In genomic region chr1:136714077-136714476, GRCm38 (mm10) we compare ENCODE assay signal across 21 mouse cellular contexts.
DNase-seq lines count a peak whose midpoint lies in the region; ATAC-seq and TF ChIP-seq lines count a peak whose summit lies in the region.
"Had no signal": no experiment of that assay in that cellular context is flagged by ENCODE, and none has a peak within 500 bp of the region (broad histone marks: within the 10 kb centered on the region; RNA-seq: fewer than 3 reads in every experiment).

No protein-coding gene starts in this region.

- no peak for TF ChIP-seq POLR2A in kidney, adult 2 months (IDR thresholded peaks at IDR 0.05; ENCODE audit: low read depth, low read length)

- 86% methylated on average over 4 of the region's 4 CpGs for WGBS in kidney, adult 2 months

- H3K27me3 ChIP-seq in kidney, adult 2 months (replicated peaks; ENCODE audit: control insufficient read depth, insufficient read depth, low read length), result no peaks in the 10 kb centered on the region
- H3K27me3 ChIP-seq: embryonic facial prominence, embryonic 13.5 days; heart, embryonic 12.5 days; hindbrain, embryonic 12.5 days; limb, embryonic 15.5 days; midbrain, embryonic 12.5 days; neural tube, embryonic 12.5 days had no signal

- no peak overlapping the region for H3K4me3 ChIP-seq in kidney, adult 2 months (ENCODE audit: insufficient read depth, low read depth, low read length)
- H3K4me3 ChIP-seq: embryonic facial prominence, embryonic 13.5 days; heart, embryonic 12.5 days; hindbrain, embryonic 12.5 days; limb, embryonic 15.5 days; midbrain, embryonic 12.5 days; neural tube, embryonic 12.5 days had no signal

- intact Hi-C loops in left cerebral cortex, postnatal 25 days (cut with DNase I), result loop anchor here (5.0 kb wide), 1 partner anchor 47 kb away; no protein-coding TSS in a partner anchor

- ATAC-seq in erythroid progenitor cell, adult 5-6 weeks (replicated peaks; ENCODE audit: low FRiP score, poor library complexity, severe bottlenecking), result no peak
- ATAC-seq: lung, postnatal 0 days had no signal

- DNase-seq in layer of hippocampus, adult 11-12 months (ENCODE audit: low spot score), result peak; percentile 52
- DNase-seq in layer of hippocampus, adult 9-10 months (ENCODE audit: low spot score), result no peak
- peak; percentile 90 for DNase-seq in brain, adult 2 months (ENCODE audit: low read depth, low spot score)
- DNase-seq in frontal cortex, postnatal 36 days (ENCODE audit: low spot score in 2 of 2), result peak; percentile 61 to 80
- peak; percentile 47 to 93 for DNase-seq in left cerebral cortex, postnatal 25 days (ENCODE audit: low spot score in 2 of 2)
- DNase-seq in adrenal gland, postnatal 25 days, result no peak
- DNase-seq in kidney, adult 2 months, result no peak
- DNase-seq: B cell, adult 2 months; cerebellum, adult 9-11 months; heart, postnatal 14 days; kidney, adult 18-20 months; kidney, postnatal 10 days; thymus, postnatal 14 days had no signal

- no peaks in the 10 kb centered on the region for H3K36me3 ChIP-seq in kidney, adult 2 months (ENCODE audit: control insufficient read depth, insufficient read depth, low read length)
- H3K36me3 ChIP-seq: embryonic facial prominence, embryonic 13.5 days; heart, embryonic 12.5 days; hindbrain, embryonic 12.5 days; limb, embryonic 15.5 days; midbrain, embryonic 12.5 days; neural tube, embryonic 12.5 days had no signal

- TF ChIP-seq CTCF in kidney, adult 2 months (conservative IDR thresholded peaks at IDR 0.05; ENCODE audit: insufficient read depth, insufficient read length, low read depth, low read length), result no peak

- no peak overlapping the region for H3K27ac ChIP-seq in kidney, adult 2 months (ENCODE audit: insufficient read depth, low read depth, low read length)
- H3K27ac ChIP-seq: embryonic facial prominence, embryonic 13.5 days; hindbrain, embryonic 12.5 days; limb, embryonic 15.5 days; midbrain, embryonic 12.5 days; neural tube, embryonic 12.5 days had no signal

- H3K4me1 ChIP-seq in kidney, adult 2 months (ENCODE audit: control insufficient read depth, insufficient read depth, low read length), result peaks cover 3% of the 10 kb centered on the region; the same call in 1 of the 2 replicates
- H3K4me1 ChIP-seq: heart, embryonic 12.5 days; midbrain, embryonic 12.5 days had no signal

Comparison
In these comparisons a context has a peak if more than half of its experiments do, and no peak if none do; other contexts are left out.
1. DNase-seq: peak in layer of hippocampus, adult 11-12 months (single experiment), brain, adult 2 months (single experiment), frontal cortex, postnatal 36 days (2 of 2) and left cerebral cortex, postnatal 25 days (2 of 2); none in layer of hippocampus, adult 9-10 months (single experiment), adrenal gland, postnatal 25 days (single experiment) and kidney, adult 2 months (single experiment).